Mouse (Mus musculus): Measurements from ENCODE around the gene Ankrd6. TPM values are rescaled to one million over a fixed set of nuclear protein-coding genes. Genes with fewer than 3 reads are reported as not detected.

Gene Ankrd6
- polyA plus RNA-seq, 1 experiment = 0.32 TPM

DNA sequence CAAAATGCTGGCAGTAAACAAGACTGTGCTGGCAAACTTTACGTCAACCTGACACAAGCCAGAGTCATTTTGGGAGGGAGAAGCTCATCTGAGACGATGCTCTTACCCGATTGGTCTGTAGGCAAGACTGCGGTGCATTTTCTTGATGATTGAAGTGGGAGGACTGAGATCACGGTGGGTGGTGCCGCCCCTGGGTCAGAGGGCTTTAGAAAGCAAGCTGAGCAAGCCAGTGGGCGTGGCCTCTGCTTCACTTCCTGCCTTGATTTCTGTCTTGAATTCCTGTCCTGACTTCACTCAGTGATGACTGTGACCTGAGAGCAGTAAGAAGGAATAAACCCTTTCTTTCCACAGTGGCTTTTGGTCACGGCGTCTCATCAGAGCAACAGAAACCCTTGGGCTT lies 18.6 kb downstream of the Ankrd6 start:
- TF ChIP-seq CTCF (IDR thresholded peaks at IDR 0.05; ENCODE audit: extremely low read depth, insufficient read depth, insufficient read length, insufficient replicate concordance) (no peak), POLR2A (IDR thresholded peaks at IDR 0.05; ENCODE audit: low read depth, low read length) (no peak)
- H3K27me3 ChIP-seq (ENCODE audit: control insufficient read depth, insufficient read depth, low read length) = no peaks in the 10 kb centered on the region
- H3K4me3 ChIP-seq (ENCODE audit: extremely low read depth, insufficient read depth, insufficient read length) = no peak overlapping the region

DNA sequence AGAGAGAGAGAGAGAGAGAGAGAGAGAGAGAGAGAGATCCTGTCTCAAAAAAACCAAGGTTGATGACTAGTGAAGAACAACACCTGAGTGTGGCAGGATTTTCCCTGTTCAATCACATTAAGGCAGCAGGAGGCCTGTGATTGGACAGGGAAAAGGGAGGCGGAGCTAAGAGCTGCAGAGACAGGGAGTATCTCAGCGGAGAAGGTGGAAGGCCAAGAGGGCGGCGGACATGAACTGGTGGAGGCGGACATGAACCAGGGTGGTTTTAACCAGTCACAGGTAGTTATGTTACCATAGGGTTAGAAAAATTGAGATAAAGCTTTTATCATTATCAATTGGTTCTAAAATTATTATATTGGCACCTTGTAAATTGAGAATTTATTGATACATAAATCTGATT lies 20.9 kb downstream of the Ankrd6 start:
- WGBS = 96% methylated on average over 5 of the region's 5 CpGs
- Histone ChIP-seq H3K36me3 (ENCODE audit: control insufficient read depth, insufficient read depth, low read length) (no peaks in the 10 kb centered on the region), H3K4me1 (ENCODE audit: control insufficient read depth, insufficient read depth, insufficient read length) (no peaks in the 10 kb centered on the region), H3K4me3 (ENCODE audit: extremely low read depth, insufficient read depth, insufficient read length) (no peak overlapping the region), H3K27ac (ENCODE audit: insufficient read depth, low read length) (no peak overlapping the region), H3K27me3 (ENCODE audit: control insufficient read depth, insufficient read depth, low read length) (no peaks in the 10 kb centered on the region)
- DNase-seq (ENCODE audit: low read depth in 1 of 2, low spot score in 2 of 2) = no peak
- TF ChIP-seq CTCF (IDR thresholded peaks at IDR 0.05; ENCODE audit: extremely low read depth, insufficient read depth, insufficient read length, insufficient replicate concordance) (no peak), POLR2A (IDR thresholded peaks at IDR 0.05; ENCODE audit: low read depth, low read length) (no peak)

More for the DNA sequence above, 18.6 kb downstream of the Ankrd6 start:
- H3K36me3 ChIP-seq (ENCODE audit: control insufficient read depth, insufficient read depth, low read length) = no peaks in the 10 kb centered on the region
- WGBS = 75% methylated on average over 9 of the region's 9 CpGs
- no peak for DNase-seq (ENCODE audit: low read depth in 1 of 2, low spot score in 2 of 2)
- H3K27ac ChIP-seq (ENCODE audit: insufficient read depth, low read length) = no peak overlapping the region
- no peaks in the 10 kb centered on the region for H3K4me1 ChIP-seq (ENCODE audit: control insufficient read depth, insufficient read depth, insufficient read length)

DNA sequence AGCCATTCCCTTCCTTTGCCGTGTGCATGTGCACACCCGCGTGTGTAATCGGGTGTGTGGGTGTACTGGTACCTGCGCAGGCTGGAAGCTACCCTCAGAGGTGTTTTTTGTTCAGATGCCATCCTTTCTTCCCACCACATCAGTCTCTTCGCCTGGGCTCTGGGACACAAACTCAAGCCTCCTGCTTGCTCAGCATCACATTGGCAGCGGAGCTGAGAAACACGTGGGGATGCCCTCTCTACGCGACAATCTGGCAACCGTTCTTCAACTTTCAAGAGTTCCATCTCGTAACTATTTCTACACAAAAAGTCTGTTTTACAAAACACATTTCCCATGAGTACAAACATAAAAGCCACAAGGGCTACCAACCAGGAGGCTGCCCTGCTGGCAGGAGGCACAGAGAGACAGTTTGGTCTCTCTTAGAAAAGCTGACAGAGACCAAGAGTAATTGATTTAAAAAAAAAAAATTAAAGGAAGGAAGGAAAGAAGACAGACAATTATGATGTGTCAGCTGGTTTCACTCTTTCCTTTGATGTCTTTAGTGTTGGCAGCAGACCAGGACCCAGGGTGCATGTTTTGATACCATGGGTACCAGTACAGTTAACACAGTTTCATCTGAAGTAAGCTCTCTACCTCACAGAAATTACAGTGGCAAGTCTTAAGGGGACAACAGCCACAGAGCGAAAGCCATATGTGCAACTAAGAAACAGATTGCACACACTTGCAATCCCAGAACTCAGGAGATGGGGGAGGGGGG lies 21.8 kb downstream of the Ankrd6 start:
- DNase-seq (ENCODE audit: low read depth in 1 of 2, low spot score in 2 of 2) = no peak
- H3K4me1 ChIP-seq (ENCODE audit: control insufficient read depth, insufficient read depth, insufficient read length) = no peaks in the 10 kb centered on the region
- no peak overlapping the region for H3K4me3 ChIP-seq (ENCODE audit: extremely low read depth, insufficient read depth, insufficient read length)
- 90% methylated on average over 13 of the region's 13 CpGs for WGBS
- H3K36me3 ChIP-seq (ENCODE audit: control insufficient read depth, insufficient read depth, low read length) = no peaks in the 10 kb centered on the region
- TF ChIP-seq POLR2A (IDR thresholded peaks at IDR 0.05; ENCODE audit: low read depth, low read length) (no peak), CTCF (IDR thresholded peaks at IDR 0.05; ENCODE audit: extremely low read depth, insufficient read depth, insufficient read length, insufficient replicate concordance) (no peak)
- H3K27me3 ChIP-seq (ENCODE audit: control insufficient read depth, insufficient read depth, low read length) = no peaks in the 10 kb centered on the region
- no peak overlapping the region for H3K27ac ChIP-seq (ENCODE audit: insufficient read depth, low read length)

DNA sequence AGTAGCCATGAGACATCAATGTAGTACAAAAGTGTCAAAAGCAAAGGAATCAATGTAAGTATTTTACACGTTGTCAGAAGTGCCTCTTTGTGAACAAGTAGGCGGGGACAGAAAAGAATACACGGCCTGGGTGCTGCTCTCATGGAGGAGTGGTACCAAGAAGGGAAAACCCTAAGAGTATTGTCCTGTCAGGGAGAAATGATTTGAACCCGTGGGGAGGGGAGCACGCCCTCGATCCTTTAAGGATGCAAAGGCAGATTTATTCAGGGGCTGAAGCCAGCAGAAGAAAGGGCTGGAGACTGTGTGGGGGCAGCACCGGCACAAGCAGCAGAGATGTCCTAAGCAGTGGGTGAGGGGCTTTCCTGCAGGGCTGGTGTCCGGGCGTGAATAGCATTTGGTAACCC lies 26.7 kb downstream of the Ankrd6 start:
- no peak overlapping the region for H3K4me3 ChIP-seq (ENCODE audit: extremely low read depth, insufficient read depth, insufficient read length)
- H3K4me1 ChIP-seq (ENCODE audit: control insufficient read depth, insufficient read depth, insufficient read length) = no peaks in the 10 kb centered on the region
- H3K27me3 ChIP-seq (ENCODE audit: control insufficient read depth, insufficient read depth, low read length) = no peaks in the 10 kb centered on the region
- DNase-seq (ENCODE audit: low read depth in 1 of 2, low spot score in 2 of 2) = no peak
- 77% methylated on average over 9 of the region's 9 CpGs for WGBS
- no peak for TF ChIP-seq CTCF (IDR thresholded peaks at IDR 0.05; ENCODE audit: extremely low read depth, insufficient read depth, insufficient read length, insufficient replicate concordance)
- no peak for TF ChIP-seq POLR2A (IDR thresholded peaks at IDR 0.05; ENCODE audit: low read depth, low read length)
- H3K36me3 ChIP-seq (ENCODE audit: control insufficient read depth, insufficient read depth, low read length) = no peaks in the 10 kb centered on the region
- no peak overlapping the region for H3K27ac ChIP-seq (ENCODE audit: insufficient read depth, low read length)

DNA sequence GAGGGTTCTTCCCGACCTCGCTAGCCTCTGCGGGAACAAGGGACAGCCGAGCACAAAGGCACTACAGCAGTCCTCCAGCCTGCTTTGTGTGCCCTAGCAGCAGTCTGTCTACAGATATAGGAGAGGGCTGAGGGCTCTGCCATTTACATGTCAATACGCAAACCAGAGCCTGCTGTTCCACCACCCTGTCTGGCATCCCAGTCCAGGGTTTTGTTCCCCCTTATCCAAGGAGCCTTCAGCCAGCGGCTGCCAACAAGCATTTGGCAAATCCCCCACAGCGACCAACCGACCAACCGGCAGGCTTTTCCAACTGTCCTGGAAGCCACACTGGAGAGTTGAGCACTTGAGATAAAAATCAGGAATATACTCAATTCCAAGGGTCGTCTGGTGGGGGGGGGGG lies 27.2 kb downstream of the Ankrd6 start:
- 75% methylated on average over 10 of the region's 10 CpGs for WGBS
- no peak for TF ChIP-seq CTCF (IDR thresholded peaks at IDR 0.05; ENCODE audit: extremely low read depth, insufficient read depth, insufficient read length, insufficient replicate concordance)
- no peak for TF ChIP-seq POLR2A (IDR thresholded peaks at IDR 0.05; ENCODE audit: low read depth, low read length)

DNA sequence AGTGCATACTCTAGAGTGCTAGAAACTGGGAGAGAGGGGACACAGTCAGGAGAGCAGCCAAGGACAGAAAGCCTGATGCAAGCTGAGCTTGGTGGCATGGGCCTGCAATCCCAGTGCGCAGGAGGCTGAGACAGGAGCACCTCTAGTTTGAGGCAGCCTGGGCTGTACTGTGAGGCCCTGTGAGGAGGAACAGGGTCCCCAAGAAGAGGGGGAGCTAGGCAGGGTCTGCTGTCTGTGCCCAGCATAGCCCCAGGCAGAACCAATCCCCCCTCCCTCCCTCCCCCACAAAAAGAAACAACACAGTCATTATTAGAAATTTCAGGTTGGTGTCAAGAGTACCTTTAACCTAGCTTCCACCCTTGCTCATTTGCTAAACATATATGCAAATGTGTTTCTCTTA lies 27.8 kb downstream of the Ankrd6 start:
- Histone ChIP-seq H3K4me3 (ENCODE audit: extremely low read depth, insufficient read depth, insufficient read length) (no peak overlapping the region), H3K27ac (ENCODE audit: insufficient read depth, low read length) (no peak overlapping the region), H3K36me3 (ENCODE audit: control insufficient read depth, insufficient read depth, low read length) (no peaks in the 10 kb centered on the region), H3K27me3 (ENCODE audit: control insufficient read depth, insufficient read depth, low read length) (no peaks in the 10 kb centered on the region), H3K4me1 (ENCODE audit: control insufficient read depth, insufficient read depth, insufficient read length) (no peaks in the 10 kb centered on the region)
- 100% methylated on average over 1 of the region's 1 CpGs for WGBS
- TF ChIP-seq POLR2A (IDR thresholded peaks at IDR 0.05; ENCODE audit: low read depth, low read length) (no peak), CTCF (IDR thresholded peaks at IDR 0.05; ENCODE audit: extremely low read depth, insufficient read depth, insufficient read length, insufficient replicate concordance) (no peak)
- DNase-seq (ENCODE audit: low read depth in 1 of 2, low spot score in 2 of 2) = no peak

More for the DNA sequence above, 27.2 kb downstream of the Ankrd6 start:
- no peaks in the 10 kb centered on the region for H3K4me1 ChIP-seq (ENCODE audit: control insufficient read depth, insufficient read depth, insufficient read length)
- no peak for DNase-seq (ENCODE audit: low read depth in 1 of 2, low spot score in 2 of 2)
- no peak overlapping the region for H3K4me3 ChIP-seq (ENCODE audit: extremely low read depth, insufficient read depth, insufficient read length)
- H3K27me3 ChIP-seq (ENCODE audit: control insufficient read depth, insufficient read depth, low read length) = no peaks in the 10 kb centered on the region
- no peak overlapping the region for H3K27ac ChIP-seq (ENCODE audit: insufficient read depth, low read length)
- H3K36me3 ChIP-seq (ENCODE audit: control insufficient read depth, insufficient read depth, low read length) = no peaks in the 10 kb centered on the region

DNA sequence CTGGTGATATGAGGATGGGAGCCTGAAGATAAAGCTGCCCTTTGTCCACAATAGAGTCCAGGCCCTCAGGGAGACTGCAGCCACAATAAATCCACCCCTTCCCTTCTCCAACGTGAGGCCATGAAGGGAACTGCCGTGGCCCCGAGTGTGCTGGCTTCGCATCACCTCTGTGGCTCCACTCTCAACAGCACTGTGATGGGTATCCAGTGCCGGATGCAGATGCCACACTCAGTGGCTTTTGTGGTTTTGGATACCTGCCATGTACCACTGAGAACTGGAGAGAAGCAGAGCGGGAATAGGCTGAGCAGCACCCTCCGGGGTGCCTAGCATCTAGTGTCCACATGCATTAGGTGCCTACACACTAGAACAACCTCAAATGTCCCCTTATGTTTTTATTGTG lies 29.8 kb downstream of the Ankrd6 start:
- Histone ChIP-seq H3K27me3 (ENCODE audit: control insufficient read depth, insufficient read depth, low read length) (no peaks in the 10 kb centered on the region), H3K36me3 (ENCODE audit: control insufficient read depth, insufficient read depth, low read length) (no peaks in the 10 kb centered on the region), H3K4me3 (ENCODE audit: extremely low read depth, insufficient read depth, insufficient read length) (no peak overlapping the region), H3K4me1 (ENCODE audit: control insufficient read depth, insufficient read depth, insufficient read length) (no peaks in the 10 kb centered on the region), H3K27ac (ENCODE audit: insufficient read depth, low read length) (no peak overlapping the region)
- DNase-seq (ENCODE audit: low read depth in 1 of 2, low spot score in 2 of 2) = no peak
- TF ChIP-seq POLR2A (IDR thresholded peaks at IDR 0.05; ENCODE audit: low read depth, low read length) (no peak), CTCF (IDR thresholded peaks at IDR 0.05; ENCODE audit: extremely low read depth, insufficient read depth, insufficient read length, insufficient replicate concordance) (no peak)
- 11% methylated on average over 7 of the region's 7 CpGs for WGBS
